Mouse (Mus musculus): ENCODE measurements at regions not wholly inside any gene's neighbourhood (a gene's known extent, or its start where the extent isn't known, plus 50 kb on each side); places are given as distances from the start of the nearest gene placed in this dataset.

DNA sequence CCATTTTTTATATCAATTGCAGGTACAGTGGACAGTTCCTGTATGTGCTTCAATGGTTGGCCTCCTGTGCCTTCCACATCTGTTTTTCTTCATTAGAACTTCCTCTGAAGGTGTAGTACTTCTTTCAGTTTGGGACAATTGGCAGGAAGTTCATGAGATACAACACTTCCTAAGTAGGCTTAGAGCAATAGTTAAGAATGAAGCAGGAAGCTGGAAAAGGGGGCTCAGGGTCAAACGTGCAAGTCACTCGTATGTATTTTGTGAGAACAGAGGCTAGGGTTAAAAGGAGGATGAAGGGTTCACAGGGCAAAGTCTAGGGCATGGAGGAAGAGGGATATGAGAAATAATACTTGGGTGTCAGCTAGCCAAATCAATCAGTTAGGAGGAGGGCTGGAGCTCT lies 55.7 kb upstream of the Ptprm start:
- TF ChIP-seq GATA1 (IDR thresholded peaks at IDR 0.05; ENCODE audit: borderline replicate concordance, low read length) = no peak
- no peak for TF ChIP-seq CTCF (IDR thresholded peaks at IDR 0.05; ENCODE audit: low read depth, low read length)
- no peak for TF ChIP-seq TAL1 (conservative IDR thresholded peaks at IDR 0.05; ENCODE audit: low read depth, low read length)
- no peak for TF ChIP-seq POLR2AphosphoS5 (IDR thresholded peaks at IDR 0.05; ENCODE audit: insufficient replicate concordance, low read depth, low read length)
- TF ChIP-seq GATA2 (IDR thresholded peaks at IDR 0.05; ENCODE audit: borderline replicate concordance, low read depth, low read length) = no peak

Data from G1E (cell line).